Mouse (Mus musculus) left cerebral cortex, postnatal 36 days (tissue): ENCODE measurements at regions not wholly inside any gene's neighbourhood (a gene's known extent, or its start where the extent isn't known, plus 50 kb on each side); places are given as distances from the start of the nearest gene placed in this dataset.

ENCODE experiments used
- DNase-seq, 2 experiments: peaks; one replicate each; pipeline ENCODE4 v3.0.0; 2021 to 2022; ENCODE audit warnings: low spot score in 2 of 2, mixed read lengths in 1 of 2
- intact Hi-C: fragments of 180-260 bp; cut with DNase I; formaldehyde crosslinking; loops from one replicate; pipeline ENCODE4 v1.15.1; 2025

DNA sequence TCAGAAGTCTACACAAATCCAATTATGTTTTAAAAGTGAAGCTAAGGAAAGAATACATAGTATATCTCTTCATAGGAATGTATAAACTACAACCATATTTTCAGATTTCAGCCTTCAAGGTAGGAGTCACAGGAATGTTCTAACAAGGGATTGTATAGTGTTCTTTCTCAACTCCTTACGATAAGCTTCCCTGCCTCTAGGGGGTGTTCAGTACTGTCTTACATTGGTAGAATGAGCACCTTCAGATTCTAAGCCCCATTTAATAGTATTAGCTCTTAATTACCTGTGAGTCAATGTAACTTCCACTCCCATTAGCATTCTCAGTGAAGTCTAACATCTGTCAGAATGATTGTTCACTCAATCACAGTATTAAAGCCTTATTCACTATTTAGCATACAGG is 481.5 kb upstream of the Mpdz start:
- DNase-seq: no peak

DNA sequence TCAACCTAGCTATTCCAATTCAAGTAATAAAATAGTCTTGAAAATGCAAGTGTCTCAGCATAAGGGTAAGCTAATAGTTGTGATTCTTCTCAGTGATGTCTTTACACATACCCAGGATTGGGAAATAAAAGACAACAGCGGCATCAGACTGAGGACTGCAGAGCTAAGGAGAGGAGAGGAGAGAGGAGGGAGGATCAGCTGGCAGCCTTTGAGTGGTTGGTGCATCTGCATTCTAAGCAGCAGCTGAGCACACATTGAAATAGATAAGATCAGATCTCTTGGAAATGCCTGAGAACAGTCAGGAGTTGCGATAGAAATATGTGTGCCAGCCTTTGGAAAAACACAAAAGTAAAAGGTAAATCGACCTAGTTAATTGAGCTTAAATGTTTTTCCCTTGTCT is 480.3 kb upstream of the Mpdz start:
- intact Hi-C loops: no loop called here
- no peak for DNase-seq

More for the DNA sequence above, 481.5 kb upstream of the Mpdz start:
- intact Hi-C loops: no loop called here

DNA sequence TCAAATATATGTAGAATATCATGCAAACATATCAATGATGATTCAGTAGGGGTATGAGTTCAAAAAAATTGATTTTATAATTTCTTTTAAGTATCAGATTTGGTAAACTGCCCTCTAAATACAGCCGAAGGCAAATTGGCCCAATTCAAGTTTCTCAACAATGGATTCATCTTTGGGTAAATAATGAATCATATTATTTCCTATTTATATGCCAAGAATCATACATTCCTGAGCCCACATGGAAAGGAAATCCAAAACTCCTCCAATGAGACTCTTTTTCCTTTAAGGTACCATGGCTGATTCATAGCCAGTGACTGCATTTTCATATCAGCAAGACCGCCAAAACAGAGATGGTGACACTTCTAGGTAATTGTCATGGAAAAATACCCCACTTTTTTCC is 472.4 kb upstream of the Mpdz start:
- intact Hi-C loops: no loop called here
- DNase-seq: no peak

DNA sequence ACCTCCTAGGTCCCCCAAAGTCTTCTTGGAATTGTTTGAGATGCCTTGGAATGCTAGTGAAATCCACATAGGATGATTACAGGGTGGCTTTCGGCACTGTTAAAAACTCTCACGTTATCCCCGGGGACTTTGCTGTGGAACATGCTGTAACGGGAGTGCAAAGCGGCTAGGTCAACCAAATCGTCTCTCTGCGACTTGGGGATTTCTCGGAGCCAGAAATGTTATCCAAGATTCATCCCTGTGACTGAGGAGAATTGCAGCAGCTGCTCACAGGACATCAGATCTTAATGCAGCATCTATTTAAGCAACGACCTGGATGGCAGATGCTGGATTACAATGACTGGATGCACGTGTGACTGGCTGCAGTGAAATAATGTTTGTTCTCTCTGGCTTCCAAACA is 470.7 kb upstream of the Mpdz start:
- no peak for DNase-seq
- intact Hi-C loops: no loop called here

DNA sequence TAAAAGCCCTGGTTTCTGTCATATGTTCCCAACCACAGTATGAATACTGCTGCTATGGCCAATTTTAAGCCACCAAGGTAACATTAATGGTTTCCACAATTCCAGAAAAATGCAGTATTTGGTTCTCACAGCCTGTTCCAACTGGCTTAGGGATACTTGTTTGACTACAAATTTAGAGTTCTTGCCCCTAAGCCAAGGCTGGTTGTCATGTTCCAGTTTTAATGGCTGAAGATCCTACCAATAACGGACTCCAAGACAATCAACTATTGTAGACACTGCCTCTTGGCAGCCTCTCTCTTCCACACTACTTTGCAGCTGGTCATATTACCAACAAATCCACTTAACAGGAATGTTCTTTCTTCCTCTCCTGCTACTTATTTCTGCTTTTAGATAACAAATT is 470.0 kb upstream of the Mpdz start:
- DNase-seq: no peak
- intact Hi-C loops: no loop called here

DNA sequence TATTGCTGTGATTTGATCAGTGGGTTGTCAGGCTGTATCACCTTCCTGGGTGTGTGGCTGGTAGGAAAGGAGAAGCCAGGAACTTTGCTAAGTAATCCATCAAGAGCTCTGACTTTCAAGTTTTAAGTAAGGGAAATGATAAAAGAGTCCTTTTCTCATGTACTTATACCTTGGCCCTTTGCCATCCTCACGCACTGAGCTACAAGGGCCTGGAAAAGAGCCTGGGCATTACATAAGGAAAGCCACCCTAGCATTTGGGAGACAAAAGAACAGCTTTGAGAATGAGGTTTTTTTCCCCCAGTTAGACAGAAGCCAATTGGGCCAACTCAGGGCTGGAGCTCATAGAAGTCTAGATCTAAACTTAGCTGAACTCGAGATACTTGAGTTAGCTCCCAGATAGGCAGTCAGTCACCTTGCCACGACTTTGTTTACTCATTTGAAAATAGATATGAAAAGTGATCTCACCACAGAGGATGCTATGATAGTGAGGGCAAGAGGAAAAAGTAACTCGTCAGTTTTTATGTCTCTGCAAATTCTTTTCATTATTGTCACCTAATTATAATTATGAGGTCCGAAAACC is 457.4 kb upstream of the Mpdz start:
- DNase-seq: peak in 1 of 2 experiments; percentile 10

DNA sequence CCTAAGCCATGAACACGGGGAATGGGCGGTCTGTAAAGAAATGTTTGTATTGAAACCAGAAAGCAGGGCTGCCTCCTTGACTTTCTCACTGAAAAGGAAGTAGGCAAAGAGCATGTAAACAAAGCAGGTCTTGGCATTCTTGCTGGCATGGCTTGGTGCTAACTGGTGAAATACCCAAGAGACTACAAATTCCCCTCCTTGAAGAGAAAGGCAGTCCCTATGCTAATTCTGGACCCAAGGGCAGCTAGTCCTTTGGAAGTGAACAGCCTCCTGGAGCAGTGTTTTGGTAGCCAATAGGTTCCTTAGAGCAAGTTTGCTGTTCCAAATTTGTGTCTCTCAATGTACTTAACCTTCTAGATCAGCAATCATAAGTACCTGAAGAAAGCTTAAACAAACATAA is 456.0 kb upstream of the Mpdz start:
- intact Hi-C loops: no loop called here
- no peak for DNase-seq

More for the DNA sequence above, 457.4 kb upstream of the Mpdz start:
- intact Hi-C loops: no loop called here

DNA sequence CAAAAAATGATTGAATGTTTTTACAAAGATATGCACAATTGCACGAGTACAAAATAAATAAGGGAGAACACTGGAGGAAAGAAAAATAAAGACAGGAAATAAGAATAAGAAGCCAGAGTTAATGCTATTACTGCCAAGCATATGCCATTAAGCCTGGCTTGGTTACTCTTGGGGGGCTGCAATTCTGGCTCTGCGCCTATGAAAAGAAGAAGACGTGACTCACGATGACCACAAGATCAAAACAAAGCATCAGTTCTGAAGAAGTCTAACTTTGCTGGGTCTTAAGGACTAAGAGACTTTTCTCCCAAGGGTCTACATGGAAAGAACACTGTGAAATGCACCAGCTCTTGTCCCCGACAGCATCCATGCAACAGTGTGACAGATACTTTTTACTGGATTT is 454.8 kb upstream of the Mpdz start:
- intact Hi-C loops: no loop called here
- no peak for DNase-seq

DNA sequence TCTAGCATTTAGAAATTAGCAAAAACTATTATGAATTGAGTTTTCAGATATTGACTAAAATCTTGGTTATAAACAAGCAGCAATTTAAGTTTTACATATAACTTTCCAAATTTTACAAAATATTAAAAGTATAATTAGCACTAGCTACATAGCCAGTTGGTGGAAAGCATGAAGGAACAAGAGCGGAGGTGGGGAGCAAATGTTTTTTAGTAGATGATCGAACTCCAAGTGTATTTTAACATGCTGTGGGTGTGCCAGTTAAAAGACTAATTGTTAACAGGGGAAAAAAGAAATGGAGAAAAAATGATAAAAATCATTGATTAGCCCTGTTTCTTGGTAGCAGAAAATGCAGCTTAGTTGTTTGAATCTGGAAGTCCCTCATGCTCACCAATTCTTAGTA is 426.3 kb upstream of the Mpdz start:
- intact Hi-C loops: no loop called here
- no peak for DNase-seq

DNA sequence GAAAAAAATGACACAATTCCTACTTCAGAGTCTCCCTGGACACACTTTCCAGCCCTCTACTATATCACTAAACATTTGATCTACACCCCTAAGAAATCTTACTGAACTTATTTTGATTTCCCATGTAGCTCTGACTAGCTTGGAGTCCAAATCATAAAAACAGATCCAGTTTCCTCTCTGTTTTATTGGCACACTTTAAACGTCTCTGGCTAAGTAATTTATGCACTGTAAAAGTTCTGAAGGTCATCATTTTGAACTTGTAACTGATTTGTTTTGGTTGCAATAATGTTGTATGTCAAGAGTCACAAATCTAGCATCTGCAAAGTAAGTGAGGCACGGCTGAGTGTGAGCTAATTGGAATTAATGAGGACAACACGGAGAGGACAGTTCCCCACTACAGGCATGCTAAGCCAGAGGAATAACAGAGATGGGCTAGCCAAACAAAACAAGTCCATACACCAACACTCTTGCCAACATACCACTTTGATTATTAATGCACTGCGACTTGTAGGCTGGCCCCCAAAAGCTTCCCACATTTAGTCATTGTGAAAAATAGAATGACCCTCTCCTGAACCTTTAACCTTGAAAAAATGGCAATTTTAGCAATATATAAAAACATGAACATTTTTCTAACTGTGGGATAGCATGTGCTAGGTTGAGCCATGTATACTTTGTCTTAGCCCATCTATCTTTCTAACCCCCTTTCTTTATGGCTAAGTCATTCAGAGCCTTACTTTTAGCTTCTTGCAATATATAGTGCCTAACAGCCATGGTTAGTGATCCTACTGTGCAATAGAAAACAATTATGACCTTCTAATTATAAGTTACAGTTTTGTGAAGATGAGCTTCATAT is 399.3 kb upstream of the Mpdz start:
- DNase-seq: no peak
- intact Hi-C loops: no loop called here

DNA sequence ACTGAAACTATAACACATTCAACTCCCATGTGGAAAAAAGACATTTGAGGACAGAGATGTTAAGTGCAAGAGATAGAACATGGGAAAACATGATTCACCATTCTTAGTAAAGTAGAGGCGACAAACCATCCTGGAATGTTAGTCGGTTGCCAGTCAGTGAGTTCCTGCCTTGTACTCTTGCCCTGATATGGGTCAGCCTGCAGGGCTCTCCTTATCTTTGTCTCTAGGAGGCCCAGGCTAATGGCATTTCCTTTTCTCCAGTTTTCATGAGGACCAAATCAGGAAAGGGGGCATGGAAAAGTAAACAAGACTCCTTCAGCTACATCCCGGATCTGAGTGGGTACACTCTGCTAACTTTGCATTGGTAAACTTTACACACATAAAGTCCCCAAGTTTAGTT is 387.4 kb upstream of the Mpdz start:
- no peak for DNase-seq
- intact Hi-C loops: no loop called here

DNA sequence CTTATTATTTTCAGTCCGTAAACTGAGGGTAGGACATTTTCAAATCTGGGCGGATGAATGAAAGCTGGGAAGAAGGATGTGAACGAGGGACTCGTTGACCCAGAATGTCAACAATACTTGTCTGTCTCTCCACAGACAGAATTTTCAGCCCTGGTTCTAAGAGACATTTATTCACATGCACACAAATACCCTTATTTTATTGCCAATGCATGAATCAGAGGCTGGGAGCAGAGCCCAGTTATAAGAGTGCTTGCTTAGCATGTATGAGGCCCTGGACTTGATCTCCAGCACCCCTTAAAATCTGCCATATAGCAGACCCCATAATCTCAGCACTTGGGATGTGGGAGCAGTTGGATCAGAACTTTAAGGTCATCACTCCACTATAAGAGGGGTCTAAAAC is 384.8 kb upstream of the Mpdz start:
- intact Hi-C loops: no loop called here
- no peak for DNase-seq

DNA sequence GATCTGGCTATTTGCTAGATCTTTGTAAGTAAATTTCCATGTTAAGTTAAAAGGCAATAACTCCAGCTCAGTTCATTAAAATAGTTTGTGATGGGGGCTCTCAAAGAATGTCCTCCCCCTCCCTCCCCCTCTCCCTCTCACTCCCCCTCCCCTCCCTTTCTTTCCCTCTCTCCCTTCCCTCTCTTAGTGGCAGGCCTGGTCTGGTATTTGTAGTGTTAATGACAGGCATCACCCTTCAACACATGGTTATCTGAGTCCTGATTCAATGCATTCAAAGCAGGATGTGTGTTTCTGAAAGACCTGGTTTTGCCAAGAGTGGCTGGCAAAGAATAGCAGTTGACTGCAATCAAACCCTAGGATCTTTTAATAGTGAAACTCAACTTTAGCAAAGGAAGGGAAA is 383.4 kb upstream of the Mpdz start:
- intact Hi-C loops: no loop called here
- DNase-seq: no peak

DNA sequence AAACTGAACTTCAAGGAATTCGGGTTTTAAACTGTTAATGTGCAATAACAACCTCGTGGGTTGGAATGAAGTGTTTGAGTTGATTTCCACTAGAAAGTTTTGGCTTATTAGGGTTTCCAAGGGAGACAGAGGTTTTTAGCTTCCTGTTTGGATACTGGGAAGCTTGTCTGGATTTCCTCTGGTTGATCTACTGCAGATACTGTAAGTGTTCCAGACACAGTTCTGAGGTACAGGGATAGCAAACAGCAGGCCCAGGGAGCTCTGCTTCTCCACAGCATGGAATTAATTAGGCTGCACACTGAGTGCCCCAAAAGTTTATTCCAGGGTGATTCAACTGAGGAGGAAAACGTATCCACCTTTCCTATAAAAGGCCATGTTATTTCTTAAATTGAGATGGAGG is 381.0 kb upstream of the Mpdz start:
- no peak for DNase-seq
- intact Hi-C loops: no loop called here

DNA sequence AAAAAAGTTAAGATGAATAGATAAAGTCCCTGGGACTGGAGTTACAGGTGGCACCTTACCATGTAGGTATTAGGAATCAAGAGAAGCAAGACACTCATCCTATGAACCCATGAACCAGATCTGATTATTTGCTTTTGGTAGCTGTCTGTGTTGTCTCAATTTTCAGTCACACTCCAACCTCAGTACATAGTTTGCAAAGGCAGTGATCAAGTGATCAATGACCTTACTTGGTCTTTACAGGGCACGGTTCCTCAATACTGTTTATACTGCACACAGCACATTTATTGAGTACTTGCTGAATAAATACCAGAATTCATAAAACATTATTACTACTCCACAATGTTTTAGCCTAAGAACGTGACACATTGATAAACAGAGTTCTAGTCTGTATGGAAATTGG is 346.7 kb upstream of the Mpdz start:
- DNase-seq: no peak

DNA sequence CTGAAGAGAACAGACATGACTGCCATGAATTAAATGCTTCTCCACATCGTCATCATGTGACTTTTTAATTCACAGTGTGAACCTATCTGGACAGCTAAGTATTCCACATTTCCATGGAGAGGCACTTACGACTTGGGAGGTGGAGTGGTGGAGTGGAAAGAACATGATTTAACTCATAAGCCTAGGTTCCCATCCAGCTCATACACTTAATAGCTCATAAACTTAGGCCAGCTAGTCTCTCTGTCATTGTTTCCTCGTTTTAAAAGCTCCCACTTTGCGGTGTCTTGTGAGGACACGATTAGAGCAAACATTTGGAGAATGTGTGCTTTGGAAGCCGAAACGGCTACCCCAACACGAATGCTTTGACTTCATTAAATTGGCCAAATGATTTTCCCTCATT is 346.0 kb upstream of the Mpdz start:
- intact Hi-C loops: no loop called here
- no peak for DNase-seq

More for the DNA sequence above, 346.7 kb upstream of the Mpdz start:
- intact Hi-C loops: no loop called here

DNA sequence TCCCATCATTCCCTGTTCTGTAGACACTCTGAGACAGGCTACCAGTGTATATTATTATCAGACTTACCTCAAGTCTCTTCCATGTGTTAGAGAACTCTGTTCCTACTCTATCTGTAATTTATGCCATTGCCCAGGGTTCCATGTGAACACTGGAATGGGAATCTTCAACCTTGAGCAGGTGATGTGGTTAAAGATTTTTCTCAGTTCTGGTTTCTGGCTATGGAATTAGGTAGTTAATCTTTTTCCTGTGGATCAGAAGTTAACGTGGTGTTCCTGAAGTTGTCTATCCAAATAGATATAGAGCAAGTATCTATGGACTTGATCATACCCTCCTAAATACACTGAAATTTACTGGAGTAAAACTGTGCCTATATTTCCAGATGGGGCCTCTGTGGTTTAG is 339.4 kb upstream of the Mpdz start:
- intact Hi-C loops: no loop called here
- DNase-seq: no peak

DNA sequence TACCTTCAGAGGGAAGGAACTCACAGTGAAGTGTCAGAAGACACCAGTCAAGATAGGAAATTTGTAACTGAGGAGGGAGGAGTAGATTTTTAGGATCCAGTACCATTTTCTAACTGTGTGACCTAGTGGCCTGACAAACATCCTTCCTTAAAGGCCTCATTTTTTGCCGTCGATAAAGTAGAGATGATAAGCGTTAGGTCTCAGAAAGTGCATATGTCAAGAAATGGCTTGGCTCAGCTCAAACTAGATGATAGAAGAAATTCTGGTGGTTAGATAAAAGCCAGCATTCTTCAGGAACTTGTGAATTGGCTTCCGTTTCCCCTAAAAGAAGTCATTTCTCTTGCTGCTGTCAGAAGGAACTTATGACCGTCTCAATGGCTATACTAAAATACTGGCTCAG is 324.1 kb upstream of the Mpdz start:
- DNase-seq: no peak
- intact Hi-C loops: loop anchor here (10.0 kb wide), 1 partner anchor 738 kb away; no protein-coding TSS in a partner anchor

DNA sequence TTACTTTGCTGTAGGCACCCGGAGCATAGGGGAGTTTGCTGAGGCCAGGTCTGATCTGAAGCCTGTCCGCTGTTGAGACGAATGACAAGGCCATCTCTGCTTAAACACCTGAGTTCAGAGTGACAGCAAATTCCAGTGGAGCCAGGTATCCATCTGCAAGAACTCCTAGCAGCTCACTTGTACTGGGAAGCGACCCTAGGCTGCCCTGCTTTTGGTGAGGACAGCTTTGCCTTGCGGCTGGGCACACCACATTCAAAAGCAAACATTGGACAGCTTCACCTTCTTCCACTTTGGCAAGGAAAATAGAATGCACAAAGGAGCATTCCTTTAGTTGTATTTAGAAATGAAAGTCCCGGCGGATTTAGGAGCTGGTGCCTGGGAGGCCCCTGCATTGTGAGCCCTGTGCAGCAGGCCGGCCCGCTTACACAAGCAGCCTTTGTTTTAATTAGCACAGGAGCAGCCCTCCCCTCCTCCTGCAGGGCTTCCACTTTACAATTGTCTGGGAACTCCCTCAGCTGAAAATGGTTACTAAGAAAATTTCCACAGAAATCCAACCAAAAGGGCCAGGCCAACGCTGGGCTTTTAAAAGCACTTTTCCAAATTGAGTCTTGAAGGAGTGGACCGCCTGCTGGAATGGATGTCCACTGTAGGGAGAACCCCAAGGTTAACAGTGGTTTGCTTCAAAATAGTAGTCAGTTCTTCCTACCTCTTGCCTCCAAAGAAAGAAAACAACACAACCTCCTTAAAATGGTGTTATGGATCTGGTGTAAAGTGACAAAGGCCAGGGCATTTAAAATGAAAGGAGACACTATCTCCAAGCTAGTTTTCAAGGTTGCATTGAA is 321.6 kb upstream of the Mpdz start:
- intact Hi-C loops: loop anchor here (10.0 kb wide), 1 partner anchor 741 kb away; no protein-coding TSS in a partner anchor
- DNase-seq: peak in 1 of 2 experiments; percentile 9

DNA sequence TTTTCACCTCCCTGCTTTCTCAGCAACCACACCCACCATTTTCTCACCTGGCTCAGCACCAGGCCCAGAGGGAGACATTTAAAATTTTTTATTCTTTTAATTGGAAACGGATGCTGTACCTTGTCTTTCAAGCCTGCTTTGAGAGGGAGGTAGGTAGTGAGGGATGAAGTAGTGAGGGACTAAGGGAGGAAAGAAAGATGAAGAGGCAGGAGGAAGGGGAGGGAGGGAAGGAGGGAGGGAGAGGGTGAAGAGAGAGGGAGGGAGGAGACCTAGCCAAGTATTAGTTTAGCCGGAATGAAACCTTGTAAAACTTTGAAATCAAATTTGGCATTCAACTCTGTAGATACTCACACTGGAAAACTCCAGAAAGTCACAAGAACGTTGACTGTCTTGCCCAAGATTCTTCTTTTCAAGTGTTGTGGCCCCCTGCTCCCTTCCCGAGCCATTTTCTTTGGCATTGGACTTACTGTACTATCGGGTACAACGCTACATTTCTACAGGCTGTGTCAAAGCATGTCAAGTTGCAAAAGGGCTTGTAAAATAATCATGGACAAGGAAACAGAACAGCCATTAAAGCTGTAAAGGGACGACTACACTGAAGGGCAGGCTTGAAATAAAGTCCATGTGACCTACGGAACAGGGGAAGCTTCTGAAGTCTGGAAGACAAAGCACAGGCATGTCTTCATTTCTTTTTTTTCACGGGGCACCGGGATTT is 320.9 kb upstream of the Mpdz start:
- DNase-seq: no peak
- intact Hi-C loops: loop anchor here (10.0 kb wide), 1 partner anchor 741 kb away; no protein-coding TSS in a partner anchor
